Mouse (Mus musculus) limb, embryonic 15.5 days (tissue): Measurements from ENCODE around the gene Gm10643. TPM values are rescaled to one million over a fixed set of nuclear protein-coding genes. Genes with fewer than 3 reads are reported as not detected.

Source experiments
- ATAC-seq: fragments of 200-750 bp; cut with Nextera tagmentation; 2 replicates; pipeline ENCODE4 v1.8.0; 2017; ENCODE audit warnings: low read depth, moderate TSS enrichment; ENCODE audit not compliant: insufficient number of reproducible peaks, low FRiP score, low TSS enrichment
- H3K27ac ChIP-seq: fragments of 300-500 bp; sonication (generic); 2 replicates; pipeline ENCODE4 v1.5.1; 2015; ENCODE audit warnings: moderate library complexity, mild to moderate bottlenecking, inconsistent platforms
- H3K27me3 ChIP-seq: fragments of 300-500 bp; sonication (generic); 2 replicates; pipeline ENCODE4 v1.6.1; 2015; ENCODE audit warnings: inconsistent platforms
- H3K36me3 ChIP-seq: fragments of 300-500 bp; sonication (generic); 2 replicates; pipeline ENCODE4 v1.6.1; 2015; ENCODE audit warnings: inconsistent platforms
- H3K4me1 ChIP-seq: fragments of 300-500 bp; sonication (generic); 2 replicates; pipeline ENCODE4 v1.6.1; 2015; ENCODE audit warnings: inconsistent platforms
- H3K4me2 ChIP-seq: fragments of 300-500 bp; sonication (generic); 2 replicates; pipeline ENCODE4 v1.6.1; 2015; ENCODE audit warnings: mild to moderate bottlenecking, inconsistent platforms
- H3K4me3 ChIP-seq: fragments of 300-500 bp; sonication (generic); 2 replicates; pipeline ENCODE4 v1.5.1; 2015; ENCODE audit warnings: mild to moderate bottlenecking, inconsistent platforms
- H3K9ac ChIP-seq: fragments of 300-500 bp; sonication (generic); 2 replicates; pipeline ENCODE4 v1.6.1; 2015; ENCODE audit warnings: inconsistent platforms
- H3K9me3 ChIP-seq: fragments of 300-500 bp; sonication (generic); 2 replicates; pipeline ENCODE4 v1.6.1; 2016; ENCODE audit warnings: inconsistent platforms
- WGBS: fragments of 180-500 bp; shearing (Covaris S2); methylation state at CpG from one replicate; pipeline ENCODE4 v1.1.7; 2015; 5-methylcytosine and 5-hydroxymethylcytosine counted together
- polyA plus RNA-seq: library from polyadenylated mRNA; unstranded; fragments of >200 nt; fragmentation: Nextera tagmentation; extraction: Ambion mirVana; gene quantifications from 2 replicates; pipeline ENCODE4 v1.2.1, GENCODE M21; 2015

The Gm10643 gene
- polyA plus RNA-seq, 1 experiment from 2014 or later, result 1.4 TPM

- no peaks in the 10 kb centered on the region for H3K9me3 ChIP-seq
- no peaks in the 10 kb centered on the region for H3K27me3 ChIP-seq
- H3K36me3 ChIP-seq, result peaks cover 3% of the 10 kb centered on the region; the same call in 1 of the 2 replicates
- H3K4me3 ChIP-seq, result no peak overlapping the region
- peaks cover 45% of the 10 kb centered on the region for H3K4me1 ChIP-seq
- H3K27ac ChIP-seq, result no peak overlapping the region
- no peak overlapping the region for H3K9ac ChIP-seq
- no peak overlapping the region for H3K4me2 ChIP-seq
- WGBS, result 61% methylated on average over 2 of the region's 2 CpGs
- no peak for ATAC-seq
These were observed 4.8 kb upstream of the Gm10643 start for GRCm38 (mm10) chr8:84069750-84070149.

GRCm38 (mm10) chr8:84069169-84069568 lies 4.2 kb upstream of the Gm10643 start:
- Histone ChIP-seq H3K9me3 (no peaks in the 10 kb centered on the region), H3K4me3 (no peak overlapping the region), H3K4me1 (peaks cover 45% of the 10 kb centered on the region), H3K4me2 (no peak overlapping the region), H3K27ac (no peak overlapping the region; the same call in 1 of the 2 replicates), H3K27me3 (no peaks in the 10 kb centered on the region), H3K9ac (no peak overlapping the region), H3K36me3 (no peaks in the 10 kb centered on the region; the same call in 1 of the 2 replicates)
- no peak for ATAC-seq
- WGBS, result 41% methylated on average over 1 of the region's 1 CpGs

GRCm38 (mm10) chr8:84068316-84069035 lies 3.5 kb upstream of the Gm10643 start:
- H3K4me2 ChIP-seq, result no peak overlapping the region

GRCm38 (mm10) chr8:84067911-84068310 lies 3.0 kb upstream of the Gm10643 start:
- Histone ChIP-seq H3K27me3 (no peaks in the 10 kb centered on the region), H3K4me2 (peak overlapping the region; percentile 50), H3K9ac (no peak overlapping the region), H3K9me3 (no peaks in the 10 kb centered on the region), H3K4me1 (peaks cover 42% of the 10 kb centered on the region), H3K27ac (no peak overlapping the region), H3K4me3 (peak overlapping the region; percentile 99), H3K36me3 (no peaks in the 10 kb centered on the region)
- ATAC-seq, result no peak
- 78% methylated on average over 7 of the region's 7 CpGs for WGBS

More at GRCm38 (mm10) chr8:84068316-84069035, 3.5 kb upstream of the Gm10643 start:
- Histone ChIP-seq H3K4me3 (no peak overlapping the region), H3K9ac (no peak overlapping the region), H3K27ac (no peak overlapping the region; the same call in 1 of the 2 replicates), H3K27me3 (no peaks in the 10 kb centered on the region), H3K9me3 (no peaks in the 10 kb centered on the region), H3K36me3 (no peaks in the 10 kb centered on the region), H3K4me1 (peaks cover 45% of the 10 kb centered on the region)
- WGBS, result 55% methylated on average over 12 of the region's 12 CpGs
- no peak for ATAC-seq

GRCm38 (mm10) chr8:84067047-84067573 lies 2.2 kb upstream of the Gm10643 start:
- peak overlapping the region; percentile 99 for H3K4me3 ChIP-seq
- no peaks in the 10 kb centered on the region for H3K27me3 ChIP-seq
- 1% methylated on average over 54 of the region's 58 CpGs for WGBS
- peak; percentile 74 for ATAC-seq
- H3K4me2 ChIP-seq, result peak overlapping the region; percentile 50
- no peaks in the 10 kb centered on the region for H3K9me3 ChIP-seq
- no peaks in the 10 kb centered on the region for H3K36me3 ChIP-seq
- peaks cover 42% of the 10 kb centered on the region for H3K4me1 ChIP-seq
- peak overlapping the region; percentile 98 for H3K27ac ChIP-seq
- H3K9ac ChIP-seq, result peak overlapping the region; percentile 91

- WGBS, result under 1% methylated on average over 51 of the region's 51 CpGs
- no peaks in the 10 kb centered on the region for H3K9me3 ChIP-seq
- H3K4me3 ChIP-seq, result peak within 1 kb of the TSS; percentile 99
- peak within 1 kb of the TSS; percentile 98 for H3K27ac ChIP-seq
- H3K4me1 ChIP-seq, result peaks cover 36% of the 10 kb centered on the region
- H3K36me3 ChIP-seq, result no peaks in the 10 kb centered on the region
- peak; percentile 98 for ATAC-seq
- H3K27me3 ChIP-seq, result no peaks in the 10 kb centered on the region
- H3K4me2 ChIP-seq, result peak within 1 kb of the TSS; percentile 65
- H3K9ac ChIP-seq, result peak within 1 kb of the TSS; percentile 91
These were observed 1.5 kb upstream of the Gm10643 start, which contains the start of gene Rfx1 for GRCm38 (mm10) chr8:84066291-84066930. Gene Rfx1 (plus strand): TSS chr8:84066834.

- Histone ChIP-seq H3K4me1 (peaks cover 34% of the 10 kb centered on the region), H3K9me3 (no peaks in the 10 kb centered on the region), H3K9ac (peak overlapping the region; percentile 66), H3K27ac (peak overlapping the region; percentile 83), H3K36me3 (no peaks in the 10 kb centered on the region), H3K4me2 (peak overlapping the region; percentile 65), H3K4me3 (peak overlapping the region; percentile 99), H3K27me3 (no peaks in the 10 kb centered on the region)
- no peak for ATAC-seq
- WGBS, result 28% methylated on average over 5 of the region's 5 CpGs
These were observed 628 bp upstream of the Gm10643 start for GRCm38 (mm10) chr8:84065457-84066072.

GRCm38 (mm10) chr8:84063861-84064610 lies 901 bp downstream of the Gm10643 start:
- Histone ChIP-seq H3K9ac (no peak overlapping the region), H3K27me3 (no peaks in the 10 kb centered on the region), H3K4me1 (peaks cover 20% of the 10 kb centered on the region), H3K27ac (no peak overlapping the region), H3K9me3 (no peaks in the 10 kb centered on the region), H3K4me3 (no peak overlapping the region), H3K4me2 (no peak overlapping the region), H3K36me3 (no peaks in the 10 kb centered on the region)
- WGBS, result 58% methylated on average over 8 of the region's 8 CpGs
- no peak for ATAC-seq

- H3K4me3 ChIP-seq, result no peak overlapping the region
- WGBS, result 81% methylated on average over 2 of the region's 2 CpGs
- no peak overlapping the region for H3K4me2 ChIP-seq
- no peak overlapping the region for H3K27ac ChIP-seq
- H3K9ac ChIP-seq, result no peak overlapping the region
- no peak for ATAC-seq
- no peaks in the 10 kb centered on the region for H3K36me3 ChIP-seq
- H3K27me3 ChIP-seq, result no peaks in the 10 kb centered on the region
- no peaks in the 10 kb centered on the region for H3K4me1 ChIP-seq
- no peaks in the 10 kb centered on the region for H3K9me3 ChIP-seq
These were observed 4.7 kb downstream of the Gm10643 start for GRCm38 (mm10) chr8:84060245-84060644.

DNA sequence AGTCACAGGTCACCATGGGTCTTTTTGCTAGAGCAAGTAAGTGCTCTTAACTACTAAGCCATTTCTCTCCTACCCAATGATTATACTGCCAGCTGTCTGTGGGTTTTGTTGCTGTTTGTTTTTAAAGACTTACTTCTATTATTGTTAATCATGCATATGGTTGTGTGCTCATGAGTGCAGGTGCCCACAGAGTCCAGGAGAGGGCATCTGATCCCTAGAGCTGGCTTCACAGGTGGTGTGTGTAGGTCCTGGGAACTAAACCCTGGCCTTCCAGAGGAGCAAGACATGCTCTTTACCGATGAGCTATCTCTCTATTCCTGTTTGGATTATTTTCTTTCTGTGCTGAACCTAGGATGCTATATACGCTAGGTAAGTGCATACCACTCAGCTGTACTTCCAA lies 5.7 kb downstream of the Gm10643 start:
- Histone ChIP-seq H3K4me1 (no peaks in the 10 kb centered on the region), H3K36me3 (no peaks in the 10 kb centered on the region), H3K4me2 (no peak overlapping the region), H3K4me3 (no peak overlapping the region), H3K27ac (no peak overlapping the region), H3K9ac (no peak overlapping the region), H3K27me3 (no peaks in the 10 kb centered on the region), H3K9me3 (no peaks in the 10 kb centered on the region)
- 84% methylated on average over 2 of the region's 2 CpGs for WGBS
- ATAC-seq, result no peak

DNA sequence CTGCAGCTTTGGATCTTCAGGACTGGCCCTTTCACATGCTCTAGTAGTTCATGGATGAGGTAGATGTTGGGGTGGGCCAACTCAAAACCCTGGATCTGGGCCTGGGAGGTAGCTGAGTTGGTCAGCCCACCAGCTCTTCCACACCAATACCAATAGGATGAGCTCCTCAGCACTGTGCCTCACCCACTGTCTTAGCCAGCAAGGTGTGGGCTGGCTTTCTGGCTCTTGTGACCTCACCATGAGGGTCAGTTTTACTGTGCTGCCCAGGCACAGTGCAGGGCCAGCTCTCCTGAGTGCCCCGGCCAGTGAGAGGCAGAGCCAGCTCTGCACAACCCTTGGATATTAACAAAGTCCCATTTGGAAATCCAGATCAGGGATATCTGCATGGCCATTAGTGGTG lies 7.1 kb downstream of the Gm10643 start:
- Histone ChIP-seq H3K9ac (no peak overlapping the region), H3K4me3 (no peak overlapping the region), H3K27ac (no peak overlapping the region), H3K4me2 (no peak overlapping the region), H3K4me1 (no peaks in the 10 kb centered on the region), H3K36me3 (no peaks in the 10 kb centered on the region), H3K9me3 (no peaks in the 10 kb centered on the region), H3K27me3 (no peaks in the 10 kb centered on the region)
- ATAC-seq, result no peak
- 97% methylated on average over 1 of the region's 1 CpGs for WGBS
